Mouse (Mus musculus) adrenal gland, adult (tissue): ENCODE results near the gene Leng1.

Experiments used
- DNase-seq, 2 experiments: peaks; one replicate each; pipeline ENCODE4 v3.0.0; 2022 to 2023; ENCODE audit warnings: low spot score in 1 of 2; ENCODE audit not compliant: inconsistent age in 2 of 2

Gene Leng1

DNA sequence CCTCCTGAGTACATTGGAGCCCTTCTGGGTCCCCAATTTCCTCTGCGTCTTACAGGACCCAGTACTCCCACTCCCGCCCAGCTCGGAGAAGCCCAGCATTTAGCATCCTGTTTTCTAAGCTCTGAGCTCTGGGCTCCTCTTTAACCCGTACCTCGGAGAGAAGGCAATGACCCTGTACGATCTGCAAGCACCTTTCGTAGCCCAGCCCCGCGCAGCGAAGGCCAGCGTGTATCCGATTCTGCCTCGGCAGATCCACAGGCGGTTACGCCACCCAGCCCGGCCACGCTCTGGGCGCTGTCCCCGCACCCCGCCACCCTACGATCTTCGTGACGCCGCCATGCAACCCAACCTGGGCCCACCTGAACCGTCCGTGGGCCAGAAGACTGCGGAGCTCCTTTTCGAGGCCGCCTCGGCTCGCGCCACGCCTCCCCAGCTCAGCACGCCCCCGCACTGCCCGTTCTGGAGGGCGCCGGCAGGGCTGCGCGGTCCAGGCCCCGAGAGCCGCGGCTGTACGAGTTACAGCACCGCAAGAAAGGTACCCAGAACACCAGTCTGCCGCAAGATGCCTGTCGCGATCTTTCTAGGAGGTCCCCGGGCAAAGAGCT lies 26.8 kb upstream of the Leng1 start, which contains the start of gene Tsen34:
Gene Tsen34 (plus strand): TSS at position 482 of the 605 bp plus-strand sequence.
- no peak for DNase-seq

DNA sequence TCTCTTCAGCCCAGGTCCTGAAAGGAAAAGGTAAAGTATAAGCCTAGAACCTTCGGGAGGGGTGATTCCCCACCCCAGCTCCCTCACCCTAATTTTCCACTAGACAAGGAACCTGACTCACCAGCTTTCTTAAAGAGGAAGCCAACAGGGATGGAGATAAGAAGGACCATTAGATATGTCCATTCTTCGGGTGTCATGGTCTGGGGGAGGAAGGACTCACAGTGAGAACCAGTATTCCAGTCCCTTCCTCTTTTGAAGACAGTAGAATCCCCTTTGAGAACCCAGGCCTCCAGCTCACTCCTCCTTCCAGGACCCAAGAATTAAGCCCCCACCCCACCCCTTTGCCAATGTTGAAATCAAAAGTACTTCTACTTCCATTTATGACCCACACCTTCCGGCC lies 26.3 kb upstream of the Leng1 start:
- peak in 1 of 2 experiments; percentile 45 for DNase-seq

DNA sequence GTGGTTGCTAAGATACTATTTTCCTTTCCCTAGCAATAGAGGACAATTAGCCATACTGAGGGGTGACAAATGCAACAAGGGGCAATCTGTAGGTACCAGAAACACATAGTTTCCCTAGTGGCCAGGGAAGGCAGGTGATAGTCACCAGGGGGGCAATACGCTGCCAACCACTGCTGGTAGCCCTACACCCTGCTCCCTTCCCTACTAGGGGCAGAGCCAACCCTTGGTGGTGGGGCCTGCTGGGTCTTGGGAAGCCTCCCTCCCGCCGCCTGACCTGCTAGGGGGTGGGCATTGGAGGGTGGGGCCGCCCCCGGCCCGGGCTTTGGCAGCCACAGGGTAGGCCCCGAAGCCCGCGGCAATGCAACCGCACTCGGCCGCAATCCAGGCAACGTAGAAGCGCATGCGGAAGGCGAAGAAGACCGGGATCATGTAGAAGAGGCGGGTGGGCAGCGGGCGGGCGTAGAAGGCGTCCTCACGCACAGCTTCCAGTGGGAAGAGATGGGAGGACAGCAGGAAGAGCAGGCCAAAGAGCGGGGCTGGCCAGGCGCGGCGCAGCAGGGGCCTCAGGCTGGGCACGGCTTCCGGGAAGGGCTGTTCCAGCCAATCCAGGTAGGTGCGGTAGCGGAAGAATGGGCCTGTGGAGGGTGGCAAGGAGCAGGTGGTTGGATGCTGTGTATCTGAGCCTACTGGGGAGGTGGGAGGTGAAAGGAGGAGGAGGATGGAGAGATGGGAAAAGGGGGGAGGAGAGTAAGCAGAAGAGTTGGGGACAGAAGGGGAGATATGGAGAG lies 20.0 kb upstream of the Leng1 start:
- DNase-seq = no peak

DNA sequence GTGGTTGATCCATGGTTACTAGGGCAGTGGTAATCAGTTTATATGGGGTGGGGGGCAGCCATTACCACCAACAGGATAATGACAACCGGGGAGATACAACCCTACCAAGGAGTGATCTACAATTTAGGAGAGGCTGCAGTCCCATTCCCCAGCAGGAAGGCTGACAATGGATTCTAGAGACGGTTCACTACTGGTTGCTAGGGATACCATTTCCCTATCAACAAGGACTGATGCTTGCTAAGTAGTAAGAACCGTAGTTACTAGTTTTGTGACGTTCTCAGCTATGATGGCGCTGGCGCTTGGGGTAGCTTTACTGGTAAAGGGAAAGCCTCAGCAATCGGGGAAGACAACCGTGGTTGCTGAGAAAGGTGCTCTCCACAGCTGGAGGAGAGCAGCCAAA lies 19.1 kb upstream of the Leng1 start:
- DNase-seq = no peak

DNA sequence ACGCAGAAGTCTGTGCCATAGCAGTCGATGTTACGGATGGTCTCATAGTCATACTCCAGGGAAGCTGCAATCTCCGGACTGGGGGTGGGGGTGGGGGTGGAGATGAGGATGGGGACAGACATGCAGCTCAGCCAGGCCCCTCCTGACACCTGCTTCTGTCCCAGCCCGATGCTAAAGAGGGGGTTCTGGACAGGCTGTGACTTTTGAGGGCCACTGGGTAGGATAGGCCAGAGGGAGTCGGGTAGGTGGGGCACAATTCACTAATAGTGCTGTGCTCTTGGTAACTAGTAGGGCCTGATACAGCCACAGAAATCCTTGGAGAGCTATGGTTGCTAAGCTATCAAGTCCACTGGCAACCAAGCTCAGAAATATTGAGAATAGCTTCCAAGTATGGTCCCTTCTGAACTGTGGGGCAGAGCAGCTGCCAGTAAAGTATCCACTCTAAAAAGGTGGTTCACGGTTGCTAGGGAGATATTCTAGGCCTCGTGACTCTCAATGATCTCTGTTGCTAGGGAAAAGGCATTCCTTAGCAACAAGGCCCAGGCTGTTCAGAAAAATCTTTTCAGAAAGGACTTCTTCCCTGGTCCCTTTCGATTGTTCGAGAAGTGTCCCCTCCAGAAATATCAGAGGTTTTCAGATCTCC lies 18.4 kb upstream of the Leng1 start:
- no peak for DNase-seq

DNA sequence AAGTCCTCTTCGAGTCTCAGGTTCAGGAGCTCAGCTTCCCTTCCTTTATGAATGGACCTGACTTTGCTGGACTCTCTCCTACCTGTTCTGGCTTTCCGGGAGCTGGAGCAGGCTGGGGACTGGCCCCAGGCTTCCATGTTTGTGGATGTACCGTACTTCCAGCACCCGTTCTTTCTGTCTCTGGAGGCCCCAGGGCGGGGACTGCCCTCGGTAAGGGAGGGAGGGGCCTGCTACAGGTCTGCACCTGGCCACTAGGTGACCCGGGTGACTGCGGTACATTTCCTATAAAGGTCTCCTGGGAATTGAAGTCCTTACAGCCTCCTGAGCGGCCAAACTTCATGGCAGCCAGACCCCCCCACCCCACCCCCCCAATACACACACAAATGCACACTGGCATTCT lies 11.7 kb upstream of the Leng1 start, which contains the start of gene Tmc4:
Gene Tmc4 (minus strand): TSS at position 212 of the 400 bp plus-strand sequence.
- no peak for DNase-seq

DNA sequence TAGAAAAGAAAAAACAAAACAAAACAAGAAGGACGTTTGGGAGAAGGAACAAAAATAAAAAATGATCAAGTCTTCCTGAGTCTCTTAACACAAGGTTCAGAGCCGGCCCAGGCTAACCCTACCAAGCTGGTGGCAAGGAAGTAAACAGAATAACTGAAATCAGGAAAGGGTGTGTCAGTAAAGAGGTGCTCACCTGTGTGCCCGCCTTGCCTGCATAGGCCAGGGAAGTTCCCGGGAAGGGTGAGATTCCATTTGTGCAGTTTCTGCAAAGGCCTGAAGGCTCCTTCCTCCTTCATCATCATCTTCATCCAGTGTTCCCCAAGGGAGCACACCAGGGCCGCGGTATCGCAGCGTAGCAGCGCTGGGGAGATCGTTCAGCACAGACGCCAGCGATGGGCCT lies 10.7 kb upstream of the Leng1 start:
- DNase-seq = no peak

DNA sequence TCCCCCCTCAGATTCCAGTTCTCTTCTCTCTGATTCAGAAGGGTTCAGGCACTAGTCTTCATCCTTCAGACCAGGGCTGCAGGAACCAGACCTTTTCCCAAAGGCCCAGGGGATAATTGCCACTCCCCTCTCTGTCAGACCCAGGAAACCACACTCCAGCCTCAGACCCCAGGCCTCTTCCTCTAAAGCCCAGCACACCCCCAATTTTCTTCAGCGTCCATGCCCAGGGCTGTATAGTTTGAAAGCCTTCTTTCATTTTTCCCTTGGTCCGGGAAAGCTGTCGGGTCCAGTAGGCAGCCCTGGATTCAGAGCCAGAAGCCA lies 9.5 kb upstream of the Leng1 start:
- DNase-seq = no peak

DNA sequence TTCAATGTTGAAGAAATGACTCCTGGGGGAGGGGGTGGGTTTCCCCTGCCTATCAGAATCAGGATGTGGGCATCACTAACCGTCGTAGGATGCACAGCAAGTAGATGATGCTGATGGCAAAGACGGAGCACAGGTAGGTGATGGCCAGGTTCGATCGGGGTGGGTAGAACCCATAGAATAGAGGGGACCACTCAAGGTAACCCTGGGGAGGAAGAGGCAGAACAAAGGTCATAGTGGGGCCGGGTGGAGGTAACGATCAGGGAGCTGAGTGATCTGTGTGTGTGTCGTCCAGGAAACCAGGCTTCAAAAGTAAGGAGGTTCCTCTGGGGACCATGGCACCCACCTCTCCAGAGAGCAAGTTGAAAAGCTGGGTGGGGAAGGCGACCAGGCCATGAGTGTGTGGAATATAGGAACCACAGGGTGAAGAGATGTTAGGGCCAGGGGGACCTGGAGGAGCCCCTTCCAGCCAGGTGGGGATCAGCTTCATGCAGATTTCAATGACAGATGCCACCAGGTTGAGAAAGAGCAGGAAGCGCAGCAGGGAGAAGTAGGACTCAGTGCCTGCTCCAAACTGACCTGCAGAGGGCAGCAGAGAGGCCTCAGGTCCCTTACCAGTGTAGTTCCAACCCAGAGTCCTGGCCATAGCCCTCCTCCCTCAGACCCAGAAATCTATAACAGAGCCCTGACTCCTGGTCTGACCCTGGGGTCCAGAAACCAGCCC lies 9.0 kb upstream of the Leng1 start:
- peak; percentile 74 to 92 for DNase-seq

DNA sequence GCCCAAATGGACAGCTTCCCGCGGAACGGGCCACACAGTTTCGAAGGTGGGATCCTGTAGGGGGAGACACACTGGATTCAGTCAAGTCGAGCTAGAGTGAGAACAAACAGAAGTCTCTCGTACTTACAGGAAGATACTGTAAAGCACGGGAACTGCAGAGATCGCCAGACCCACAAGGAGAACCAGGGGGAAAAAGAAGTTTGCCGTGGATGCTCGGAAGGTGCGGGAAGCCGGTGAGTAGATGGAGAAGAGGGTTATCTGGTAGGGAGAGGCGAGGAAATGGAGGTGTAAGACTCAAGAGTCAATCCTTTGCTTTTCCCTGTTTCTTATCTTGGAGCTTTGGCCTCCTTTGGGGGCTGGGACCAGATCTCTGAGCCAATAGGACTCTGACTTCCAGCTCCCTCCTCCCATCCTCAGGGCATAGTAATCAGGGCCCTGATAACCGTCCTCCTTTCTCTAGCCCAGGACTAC lies 1.3 kb upstream of the Leng1 start:
- DNase-seq = peak; percentile 64 to 82

DNA sequence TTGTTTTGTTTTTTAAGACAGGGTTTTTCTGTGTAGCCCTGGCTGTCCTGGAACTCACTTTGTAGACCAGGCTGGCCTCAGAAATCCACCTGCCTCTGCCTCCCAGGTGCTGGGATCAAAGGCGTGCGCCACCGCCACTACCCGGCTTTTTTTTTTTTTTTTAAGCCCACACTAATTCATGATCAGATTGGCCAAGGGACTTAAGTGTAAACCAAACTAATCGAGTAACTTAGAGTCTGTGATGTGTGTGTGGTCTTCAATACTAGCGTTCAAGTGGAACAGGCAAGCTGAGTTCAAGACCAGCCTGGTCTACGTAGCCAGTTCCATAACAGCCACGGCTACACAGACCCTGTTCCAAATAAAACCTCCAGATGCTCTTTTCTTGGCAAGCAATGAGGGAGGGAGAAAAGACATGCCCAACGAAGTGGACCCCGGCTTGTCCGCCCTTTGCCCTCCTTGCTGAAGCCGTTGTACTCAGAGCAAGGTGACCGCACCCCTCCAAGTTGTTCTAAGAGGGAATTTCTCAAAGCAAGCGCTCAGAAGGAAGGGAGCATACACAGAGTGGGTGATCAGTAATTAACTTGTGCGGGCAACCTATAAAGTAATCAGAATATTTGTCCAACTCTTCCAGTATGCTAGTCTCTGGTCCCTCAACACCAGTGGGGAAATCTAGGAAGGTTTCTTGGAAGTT lies 971 bp downstream of the Leng1 start:
- DNase-seq = no peak

DNA sequence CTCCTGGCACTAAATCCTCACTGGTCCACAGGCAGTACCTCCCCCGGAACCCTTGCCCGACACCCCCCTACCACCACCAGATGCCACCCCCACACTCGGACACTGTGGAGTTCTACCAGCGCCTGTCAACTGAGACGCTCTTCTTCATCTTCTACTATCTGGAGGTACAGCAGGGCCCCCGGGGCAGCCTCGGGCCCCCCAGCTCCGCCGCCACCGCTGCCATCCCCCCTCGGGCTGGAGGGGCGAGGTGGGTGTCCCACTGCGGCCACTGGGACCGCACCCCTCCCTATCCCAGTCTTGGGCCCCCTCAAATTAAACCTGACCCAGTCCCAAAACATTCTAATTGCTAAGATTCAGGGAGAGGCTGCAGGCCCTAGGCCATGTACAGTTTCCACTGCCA lies 7.1 kb downstream of the Leng1 start:
- DNase-seq = no peak

DNA sequence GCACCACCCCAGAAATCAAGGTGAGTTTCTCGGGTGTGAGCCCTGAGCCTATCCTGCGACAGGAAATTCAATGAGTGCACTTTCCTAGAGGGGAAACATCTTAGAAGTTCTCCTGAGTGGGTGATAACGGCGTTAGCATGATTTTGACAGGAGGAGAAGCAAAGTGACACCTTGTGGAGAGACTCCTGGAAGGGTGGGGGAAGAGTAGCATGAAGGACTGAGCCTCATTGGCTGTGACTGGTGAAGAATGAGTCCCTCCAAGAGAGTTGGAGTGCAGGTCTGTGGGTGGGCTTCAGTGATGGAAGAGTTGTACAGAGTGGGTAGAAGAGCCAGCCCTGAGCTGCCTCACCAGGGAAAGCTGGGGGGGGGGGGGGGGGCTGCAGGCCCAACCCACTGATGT lies 8.7 kb downstream of the Leng1 start:
- no peak for DNase-seq

DNA sequence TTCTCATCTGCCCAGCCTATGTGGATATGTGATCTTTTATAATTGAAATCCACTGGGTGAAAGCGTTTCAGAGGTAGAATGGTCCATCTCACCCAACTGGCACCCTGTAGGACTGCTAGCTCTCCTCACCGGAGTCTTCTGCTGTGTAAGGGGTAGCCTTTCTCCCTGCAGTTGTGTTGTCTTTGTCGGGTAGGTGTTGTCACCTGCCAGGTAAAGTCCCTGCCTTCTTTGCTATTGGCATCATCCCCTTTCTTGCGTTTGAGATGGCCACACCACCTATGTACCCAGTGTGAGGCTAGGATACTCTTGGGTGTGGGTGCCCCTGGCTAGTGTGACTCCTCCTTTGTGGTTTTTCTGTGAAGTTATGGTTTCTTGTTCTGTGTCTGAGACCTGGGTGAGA lies 19.0 kb downstream of the Leng1 start:
- no peak for DNase-seq

DNA sequence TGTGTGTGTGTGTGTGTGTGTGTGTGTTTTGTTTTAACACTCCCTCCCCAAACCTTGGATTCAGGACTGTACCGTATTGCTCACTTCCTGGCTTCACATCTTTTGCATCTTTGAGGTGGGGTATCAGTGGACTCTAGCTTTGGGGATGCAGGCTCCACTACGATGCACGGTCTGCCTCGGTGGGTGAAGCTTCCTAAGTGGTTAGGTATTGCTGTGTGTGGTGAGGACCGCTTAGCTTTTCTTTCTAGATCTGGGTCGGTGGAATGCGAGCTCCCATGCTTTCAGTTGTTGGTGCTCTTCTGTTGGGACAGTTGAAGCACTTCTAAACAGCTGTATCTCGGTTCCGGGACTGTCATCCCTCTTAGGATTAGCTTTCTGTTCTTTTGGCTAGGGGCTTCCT lies 19.5 kb downstream of the Leng1 start:
- DNase-seq = no peak

DNA sequence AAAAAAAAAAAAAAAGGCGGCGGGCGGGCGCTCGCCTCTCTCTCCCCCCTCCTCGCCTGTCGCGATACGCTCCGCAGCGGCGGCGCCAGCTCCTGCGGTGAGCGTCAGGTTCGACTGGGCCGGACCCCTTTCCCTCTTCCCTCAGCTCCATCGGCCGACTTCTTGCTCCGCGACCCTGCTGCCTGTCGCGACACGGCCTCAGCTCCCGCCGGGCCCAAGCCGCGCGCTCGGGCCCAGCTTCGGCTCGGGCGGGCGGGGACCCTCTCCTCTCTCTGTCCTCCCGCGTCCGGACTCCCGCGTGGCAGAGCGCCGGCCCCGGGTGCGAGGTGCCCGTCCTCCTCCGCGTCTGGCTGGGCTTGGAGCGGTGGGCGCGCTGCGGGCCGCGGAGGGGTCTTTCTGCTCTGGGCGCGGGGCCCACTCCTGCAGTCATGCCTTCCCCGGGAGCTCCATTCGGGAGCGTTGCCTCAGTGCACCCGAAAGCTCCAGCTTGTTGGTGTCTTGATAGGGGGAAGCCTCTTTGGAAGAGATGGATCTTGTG lies 20.1 kb downstream of the Leng1 start:
- DNase-seq = no peak

DNA sequence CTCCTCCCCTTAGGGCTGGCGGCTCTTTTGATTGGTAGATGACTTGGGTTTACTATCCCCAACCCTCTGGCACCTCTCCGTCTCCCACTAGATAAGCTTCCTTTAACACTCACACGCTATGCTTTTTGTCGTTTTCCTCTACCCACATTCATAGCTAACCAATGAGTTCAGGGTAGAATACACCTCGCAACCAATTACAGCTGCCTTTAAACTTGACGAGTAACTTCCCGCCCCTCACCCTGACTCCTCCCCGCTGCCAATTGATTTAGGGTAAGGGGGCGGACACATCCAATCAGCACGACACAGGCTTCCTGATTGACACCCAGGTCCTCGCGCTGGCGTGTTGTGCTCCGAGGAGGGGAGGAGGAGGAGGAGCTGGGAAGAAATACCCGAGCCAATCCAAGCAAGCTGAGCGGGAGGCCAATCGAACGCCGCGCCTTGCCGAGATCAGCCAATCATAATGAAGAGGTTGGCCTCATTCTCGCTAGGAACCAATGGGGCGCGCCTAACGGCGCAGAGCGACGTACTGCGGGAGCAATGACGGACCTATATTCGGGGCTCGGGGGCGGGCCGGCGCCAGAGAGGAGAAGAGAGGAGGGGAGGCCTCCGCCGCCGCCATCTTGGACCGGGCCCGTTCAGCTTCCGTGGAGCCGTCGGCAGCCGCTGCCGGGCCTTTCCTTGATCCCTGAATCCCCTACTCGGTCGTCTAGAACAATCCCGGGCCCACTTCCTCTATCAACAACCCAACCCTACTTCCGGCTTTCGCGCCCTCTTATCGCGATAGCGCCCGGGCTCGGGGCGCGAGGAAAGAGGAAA lies 20.8 kb downstream of the Leng1 start, which contains the start of gene Cnot3:
Gene Cnot3 (plus strand): TSS at position 597 of the 816 bp plus-strand sequence.
- peak; percentile 99 to 100 for DNase-seq

DNA sequence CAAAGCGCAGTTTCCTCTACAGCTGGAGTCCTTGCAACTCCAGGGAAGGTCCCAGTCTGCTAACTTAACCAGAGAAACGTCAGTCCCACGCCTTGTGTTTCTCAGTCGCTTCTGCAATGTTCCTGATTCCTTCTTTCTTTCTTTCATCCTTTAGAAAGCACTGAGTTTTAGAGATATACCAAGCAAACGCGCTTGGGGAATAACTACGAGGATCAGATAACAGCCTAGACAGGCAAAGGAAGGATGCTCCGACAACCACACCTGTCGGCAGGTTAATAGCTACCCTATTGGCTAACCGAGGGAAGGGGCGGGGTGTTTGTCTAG lies 21.3 kb downstream of the Leng1 start:
- DNase-seq = no peak

DNA sequence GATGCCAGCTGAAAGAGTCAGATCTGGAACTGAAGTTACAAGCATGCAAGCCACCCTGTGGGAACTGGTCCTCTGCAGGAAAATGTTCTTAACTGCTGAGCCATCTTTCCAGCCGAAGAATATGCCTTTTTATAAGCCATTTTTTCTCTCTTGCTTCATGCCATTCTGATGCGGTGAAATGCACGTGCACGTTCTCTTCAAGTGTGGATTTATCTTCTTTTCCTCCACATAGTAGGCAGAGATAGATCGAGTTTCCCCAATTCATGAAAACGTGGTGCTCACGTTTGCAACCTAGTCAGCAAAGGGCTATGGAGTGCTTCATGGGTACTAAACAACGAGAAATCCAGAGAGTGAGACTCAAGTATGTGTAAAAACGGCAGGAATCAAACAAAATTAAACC lies 21.8 kb downstream of the Leng1 start:
- DNase-seq = no peak

DNA sequence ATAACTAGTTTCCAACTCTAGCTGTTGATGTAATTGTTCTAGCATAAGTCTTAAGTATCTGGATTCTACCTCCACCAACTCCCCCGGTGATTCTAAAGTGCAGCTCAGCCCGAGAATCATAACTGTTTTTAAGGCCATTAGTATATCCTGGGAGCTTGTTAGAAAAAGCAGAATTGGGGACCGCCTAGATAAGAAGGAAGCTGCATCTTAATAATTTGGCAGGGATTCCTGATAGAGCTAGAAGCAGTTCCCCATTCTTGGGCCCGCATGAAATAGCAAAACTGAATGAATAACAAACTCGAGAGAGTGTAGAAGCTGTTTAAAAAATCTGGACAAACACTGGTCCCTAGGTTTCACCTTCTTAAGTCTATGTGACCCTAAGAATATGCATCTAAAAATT lies 22.2 kb downstream of the Leng1 start:
- no peak for DNase-seq
